Mouse (Mus musculus) kidney, adult 2 months (tissue): Measurements from ENCODE around the gene Dcaf15.

Experiments used
- CTCF ChIP-seq: fragments of 200-500 bp; conservative IDR thresholded peaks from 2 replicates; pipeline ENCODE4 v1.5.1; 2011; ENCODE audit warnings: low read depth, mild to moderate bottlenecking, control low read depth, low read length, moderate library complexity, mixed read lengths; ENCODE audit not compliant: insufficient read depth, insufficient read length
- POLR2A ChIP-seq: fragments of 200-500 bp; IDR thresholded peaks from one replicate; pipeline ENCODE4 v1.6.1; 2011; ENCODE audit warnings: low read depth, low read length, control low read depth

- no peak for TF ChIP-seq CTCF
- TF ChIP-seq POLR2A, result peak; percentile 40
These were observed 38.2 kb downstream of the Dcaf15 start, which contains the start of gene Rfx1 for GRCm38 (mm10) chr8:84066291-84066930.
